Mouse (Mus musculus) neural tube, embryonic 13.5 days (tissue): Measurements from ENCODE around the gene Acat3. TPM values are rescaled to one million over a fixed set of nuclear protein-coding genes. Genes with fewer than 3 reads are reported as not detected.
"Not testable (repeated sequence)": the region's sequence is repeated elsewhere in the genome, so short reads cannot be mapped to it uniquely, and the experiment has no call there.

ENCODE experiments used
- ATAC-seq: fragments of 200-750 bp; cut with Nextera tagmentation; 2 replicates; pipeline ENCODE4 v1.8.0; 2017; ENCODE audit warnings: low read depth, mild to moderate bottlenecking, moderate TSS enrichment, moderate library complexity
- H3K27ac ChIP-seq: fragments of 300-500 bp; sonication (generic); replicated peaks from 2 replicates; pipeline ENCODE4 v1.5.1; 2015; ENCODE audit warnings: moderate library complexity, mild to moderate bottlenecking, inconsistent platforms
- H3K27me3 ChIP-seq: fragments of 300-500 bp; sonication (generic); 2 replicates; pipeline ENCODE4 v1.6.1; 2015; ENCODE audit warnings: mild to moderate bottlenecking, inconsistent platforms
- H3K36me3 ChIP-seq: fragments of 300-500 bp; sonication (generic); 2 replicates; pipeline ENCODE4 v1.6.1; 2015; ENCODE audit warnings: mild to moderate bottlenecking, inconsistent platforms
- H3K4me1 ChIP-seq: fragments of 300-500 bp; sonication (generic); replicated peaks from 2 replicates; pipeline ENCODE4 v1.6.1; 2015; ENCODE audit warnings: inconsistent platforms
- H3K4me2 ChIP-seq: fragments of 300-500 bp; sonication (generic); 2 replicates; pipeline ENCODE4 v1.6.1; 2015; ENCODE audit warnings: inconsistent platforms, mild to moderate bottlenecking, moderate library complexity
- H3K4me3 ChIP-seq: fragments of 300-500 bp; sonication (generic); 2 replicates; pipeline ENCODE4 v1.5.1; 2015; ENCODE audit warnings: mild to moderate bottlenecking, inconsistent platforms
- H3K9ac ChIP-seq: fragments of 300-500 bp; sonication (generic); 2 replicates; pipeline ENCODE4 v1.6.1; 2015; ENCODE audit warnings: moderate library complexity, mild to moderate bottlenecking, inconsistent platforms
- H3K9me3 ChIP-seq: fragments of 300-500 bp; sonication (generic); 2 replicates; pipeline ENCODE4 v1.6.1; 2016; ENCODE audit warnings: inconsistent platforms
- WGBS: fragments of 180-500 bp; shearing (Covaris S2); methylation state at CpG from one replicate; pipeline ENCODE4 v1.1.7; 2015; 5-methylcytosine and 5-hydroxymethylcytosine counted together
- polyA plus RNA-seq: library from polyadenylated mRNA; unstranded; fragments of >200 nt; fragmentation: Nextera tagmentation; extraction: Ambion mirVana; gene quantifications from 2 replicates; pipeline ENCODE4 v1.2.1, GENCODE M21; 2015

Acat3 gene
- polyA plus RNA-seq, 1 experiment from 2014 or later = 1.1 TPM

- Histone ChIP-seq H3K36me3 (peaks cover 59% of the 10 kb centered on the region), H3K27ac (peak within 1 kb of the TSS; percentile 86), H3K4me1 (peaks cover 20% of the 10 kb centered on the region), H3K9ac (peak within 1 kb of the TSS; percentile 92), H3K4me3 (peak within 1 kb of the TSS; percentile 78), H3K4me2 (peak within 1 kb of the TSS; percentile 91), H3K27me3 (no peaks in the 10 kb centered on the region), H3K9me3 (no peaks in the 10 kb centered on the region)
- peak; percentile 32 for ATAC-seq
- 1% methylated on average over 18 of the region's 18 CpGs for WGBS
These were observed 24.9 kb downstream of the Acat3 start, which contains the start of gene Tcp1 for GRCm38 (mm10) chr17:12915488-12915880. Gene Tcp1 (plus strand): TSS chr17:12915701.

- Histone ChIP-seq H3K27me3 (no peaks in the 10 kb centered on the region), H3K36me3 (peaks cover 60% of the 10 kb centered on the region), H3K4me3 (no peak overlapping the region), H3K27ac (no peak overlapping the region), H3K9me3 (no peaks in the 10 kb centered on the region), H3K9ac (no peak overlapping the region), H3K4me2 (no peak overlapping the region), H3K4me1 (peaks cover 8% of the 10 kb centered on the region)
- 95% methylated on average over 8 of the region's 8 CpGs for WGBS
- ATAC-seq = no peak
These were observed 30.0 kb downstream of the Acat3 start for GRCm38 (mm10) chr17:12910391-12910790.

GRCm38 (mm10) chr17:12909361-12910280 lies 30.8 kb downstream of the Acat3 start, which contains the start of gene Pnldc1:
Gene Pnldc1 (minus strand): TSS chr17:12910230.
- Histone ChIP-seq H3K4me3 (no peak within 1 kb of the TSS), H3K4me2 (no peak within 1 kb of the TSS), H3K36me3 (peaks cover 68% of the 10 kb centered on the region), H3K4me1 (peaks cover under 1% of the 10 kb centered on the region; the same call in 1 of the 2 replicates), H3K27me3 (no peaks in the 10 kb centered on the region), H3K9ac (no peak within 1 kb of the TSS), H3K9me3 (no peaks in the 10 kb centered on the region), H3K27ac (no peak within 1 kb of the TSS)
- ATAC-seq = no peak
- 82% methylated on average over 35 of the region's 35 CpGs for WGBS

- no peaks in the 10 kb centered on the region for H3K27me3 ChIP-seq
- no peak overlapping the region for H3K27ac ChIP-seq
- H3K4me2 ChIP-seq = no peak overlapping the region
- H3K4me3 ChIP-seq = no peak overlapping the region
- H3K36me3 ChIP-seq = peaks cover 57% of the 10 kb centered on the region
- no peak for ATAC-seq
- no peak overlapping the region for H3K9ac ChIP-seq
- H3K4me1 ChIP-seq = 0 out of 2 replicates have a peak, but pooled peaks cover 4% of the 10 kb centered on the region
- no peaks in the 10 kb centered on the region for H3K9me3 ChIP-seq
- 91% methylated on average over 9 of the region's 9 CpGs for WGBS
These were observed 34.0 kb downstream of the Acat3 start for GRCm38 (mm10) chr17:12906436-12906835.

GRCm38 (mm10) chr17:12905810-12906209 lies 34.6 kb downstream of the Acat3 start:
- Histone ChIP-seq H3K4me1 (0 out of 2 replicates have a peak, but pooled peaks cover 4% of the 10 kb centered on the region), H3K9ac (no peak overlapping the region), H3K4me3 (no peak overlapping the region), H3K9me3 (no peaks in the 10 kb centered on the region), H3K27ac (no peak overlapping the region), H3K4me2 (no peak overlapping the region), H3K36me3 (peaks cover 52% of the 10 kb centered on the region), H3K27me3 (no peaks in the 10 kb centered on the region)
- 80% methylated on average over 4 of the region's 4 CpGs for WGBS
- ATAC-seq = no peak

GRCm38 (mm10) chr17:12904349-12904748 lies 36.1 kb downstream of the Acat3 start:
- Histone ChIP-seq H3K9ac (no peak overlapping the region), H3K4me3 (no peak overlapping the region), H3K4me2 (no peak overlapping the region), H3K9me3 (no peaks in the 10 kb centered on the region), H3K27ac (no peak overlapping the region), H3K4me1 (0 out of 2 replicates have a peak, but pooled peaks cover 4% of the 10 kb centered on the region), H3K36me3 (peaks cover 49% of the 10 kb centered on the region), H3K27me3 (no peaks in the 10 kb centered on the region)
- no peak for ATAC-seq
- WGBS = 90% methylated on average over 1 of the region's 1 CpGs

- 46% methylated on average over 11 of the region's 12 CpGs for WGBS
- Histone ChIP-seq H3K4me3 (no peak overlapping the region), H3K9ac (no peak overlapping the region), H3K36me3 (peaks cover 52% of the 10 kb centered on the region), H3K27ac (no peak overlapping the region), H3K4me2 (no peak overlapping the region), H3K4me1 (0 out of 2 replicates have a peak, but pooled peaks cover 4% of the 10 kb centered on the region), H3K9me3 (no peaks in the 10 kb centered on the region), H3K27me3 (no peaks in the 10 kb centered on the region)
- ATAC-seq = no peak
These were observed 36.7 kb downstream of the Acat3 start for GRCm38 (mm10) chr17:12903372-12904333.

- H3K27ac ChIP-seq = no peak overlapping the region
- H3K9me3 ChIP-seq = no peaks in the 10 kb centered on the region
- peaks cover 49% of the 10 kb centered on the region for H3K36me3 ChIP-seq
- 0 out of 2 replicates have a peak, but pooled peaks cover 4% of the 10 kb centered on the region for H3K4me1 ChIP-seq
- no peak overlapping the region for H3K9ac ChIP-seq
- H3K27me3 ChIP-seq = no peaks in the 10 kb centered on the region
- no peak overlapping the region for H3K4me2 ChIP-seq
- WGBS = 94% methylated on average over 6 of the region's 6 CpGs
- H3K4me3 ChIP-seq = no peak overlapping the region
- no peak for ATAC-seq
These were observed 38.1 kb downstream of the Acat3 start for GRCm38 (mm10) chr17:12902291-12902690.

- not testable (repeated sequence) for H3K4me3 ChIP-seq, H3K9ac ChIP-seq, ATAC-seq, H3K27me3 ChIP-seq, H3K4me2 ChIP-seq, H3K9me3 ChIP-seq, H3K4me1 ChIP-seq
- peak overlapping the region; percentile 54 for H3K27ac ChIP-seq
- WGBS = 35% methylated on average over 2 of the region's 2 CpGs
- peaks cover 34% of the 10 kb centered on the region for H3K36me3 ChIP-seq
These were observed 41.8 kb downstream of the Acat3 start for GRCm38 (mm10) chr17:12898607-12899006.

GRCm38 (mm10) chr17:12897674-12898073 lies 42.7 kb downstream of the Acat3 start:
- Histone ChIP-seq H3K36me3 (peaks cover 28% of the 10 kb centered on the region), H3K4me3 (no peak overlapping the region), H3K27ac (0 out of 2 replicates have a peak overlapping the region, but pooled peaks have one; percentile 38), H3K27me3 (no peaks in the 10 kb centered on the region), H3K4me2 (no peak overlapping the region), H3K9me3 (no peaks in the 10 kb centered on the region), H3K4me1 (no peaks in the 10 kb centered on the region), H3K9ac (no peak overlapping the region)
- ATAC-seq = no peak
- 88% methylated on average over 5 of the region's 5 CpGs for WGBS

GRCm38 (mm10) chr17:12892033-12892432 lies 48.4 kb downstream of the Acat3 start:
- H3K36me3 ChIP-seq = peaks cover 45% of the 10 kb centered on the region
- WGBS = 90% methylated on average over 9 of the region's 9 CpGs
- no peaks in the 10 kb centered on the region for H3K27me3 ChIP-seq
- no peak for ATAC-seq
- H3K9me3 ChIP-seq = no peaks in the 10 kb centered on the region
- no peak overlapping the region for H3K27ac ChIP-seq
- H3K4me2 ChIP-seq = no peak overlapping the region
- no peak overlapping the region for H3K9ac ChIP-seq
- H3K4me1 ChIP-seq = no peaks in the 10 kb centered on the region
- H3K4me3 ChIP-seq = no peak overlapping the region
